Mouse (Mus musculus): ENCODE measurements around the gene Mon2. TPM values are rescaled to one million over a fixed set of nuclear protein-coding genes. Genes with fewer than 3 reads are reported as not detected.

Mon2 gene
- polyA plus RNA-seq, 1 experiment from 2014 or later: 24.9 TPM

DNA sequence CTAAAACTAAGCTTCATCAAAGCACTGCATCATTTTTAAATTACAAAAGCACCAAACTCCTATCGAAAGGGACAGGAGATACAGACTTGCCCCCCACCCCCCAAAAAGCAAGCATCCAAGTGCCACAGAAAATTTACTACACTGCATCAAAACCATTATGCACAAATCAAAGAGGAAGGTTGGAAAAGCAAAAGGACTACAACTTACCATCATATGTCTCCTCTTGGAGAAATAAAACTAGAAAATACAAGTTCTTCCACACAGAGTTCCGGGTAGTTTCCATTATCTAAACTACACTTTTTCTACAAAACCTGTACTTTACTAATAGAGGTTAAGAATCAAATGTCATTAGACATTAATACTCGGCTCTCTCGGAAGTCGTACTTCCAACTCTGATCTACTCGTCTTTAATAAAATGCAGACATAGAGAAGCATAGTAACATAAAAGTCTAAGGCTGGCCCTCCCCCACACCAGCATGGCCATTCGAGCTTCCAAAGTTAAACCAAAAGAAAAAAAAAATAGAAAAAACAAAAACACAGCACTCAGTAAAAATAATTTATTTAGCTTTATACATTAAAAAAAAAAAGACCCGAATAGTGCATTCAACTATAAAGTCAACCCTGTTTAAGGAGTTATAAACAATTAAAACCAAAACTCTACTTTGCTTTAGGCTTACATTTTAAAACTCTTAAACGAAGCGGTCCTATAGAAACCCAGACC, 91.6 kb downstream of the Mon2 start:
- 5% methylated on average over 10 of the region's 10 CpGs for WGBS
- H3K9me3 ChIP-seq (ENCODE audit: control insufficient read depth, low read length): no peaks in the 10 kb centered on the region
- H3K9ac ChIP-seq (ENCODE audit: low read length): peak overlapping the region; percentile 100
- DNase-seq (ENCODE audit: low spot score, missing footprints) (peak; percentile 90), ATAC-seq (ENCODE audit: low FRiP score) (no peak)
- H3K27ac ChIP-seq (ENCODE audit: low read depth, low read length): peak overlapping the region; percentile 99
- H3K36me3 ChIP-seq (ENCODE audit: control insufficient read depth, insufficient read depth, low read length): 0 out of 2 replicates have a peak, but pooled peaks cover 3% of the 10 kb centered on the region
- peaks cover 18% of the 10 kb centered on the region for H3K4me1 ChIP-seq (ENCODE audit: control insufficient read depth, insufficient read depth, low read length)
- peak overlapping the region; percentile 89 for H3K4me3 ChIP-seq (ENCODE audit: low read depth, low read length)
- H3K4me2 ChIP-seq: peak overlapping the region; percentile 68
- H3K27me3 ChIP-seq (ENCODE audit: control insufficient read depth, insufficient read depth, low read length): no peaks in the 10 kb centered on the region

DNA sequence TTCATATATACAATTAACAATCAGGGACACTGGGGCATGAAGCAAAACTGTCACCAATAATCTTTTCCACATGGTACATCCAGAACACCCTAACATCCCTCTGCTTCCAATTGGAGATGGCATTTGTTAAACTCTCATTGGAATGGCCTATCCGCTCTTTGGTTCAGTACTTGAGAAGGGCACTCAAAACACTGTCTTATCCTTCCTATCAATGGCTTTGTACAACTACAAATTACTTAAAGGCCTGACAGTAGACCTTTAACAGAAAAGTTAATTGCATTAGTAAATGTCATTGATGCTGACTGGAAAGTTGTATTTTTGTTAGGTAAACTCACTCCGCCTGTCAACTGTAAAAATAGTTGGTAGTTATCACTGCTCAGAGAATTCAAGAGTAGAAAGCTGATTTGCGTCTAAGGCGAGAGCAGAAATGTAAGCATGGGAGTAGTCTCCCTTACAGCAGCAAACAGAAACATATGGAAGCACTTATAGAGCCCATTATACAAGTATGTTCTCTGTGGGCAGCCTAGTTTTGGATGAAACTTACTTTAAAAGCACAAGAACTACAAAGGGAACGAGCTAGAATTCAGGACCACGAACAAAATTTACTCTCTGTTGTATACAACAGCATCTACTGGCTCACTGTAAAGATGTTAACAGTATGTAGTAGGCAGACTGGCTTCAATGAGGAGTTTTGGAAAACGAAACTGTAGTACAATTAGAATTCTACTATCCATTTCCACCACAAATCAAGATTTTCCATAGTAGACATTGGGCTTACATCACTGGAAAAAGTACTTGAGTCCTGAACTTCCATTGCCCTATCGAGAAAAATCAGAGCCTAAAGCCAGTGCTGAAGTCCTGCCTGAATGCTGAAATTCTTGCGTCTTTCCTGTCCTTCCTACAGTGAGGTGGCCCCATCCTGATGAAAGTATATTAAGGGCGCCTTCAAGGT, 92.5 kb downstream of the Mon2 start:
- 55% methylated on average over 10 of the region's 10 CpGs for WGBS
- DNase-seq (ENCODE audit: low spot score, missing footprints) (peak; percentile 89), ATAC-seq (ENCODE audit: low FRiP score) (no peak)
- Histone ChIP-seq H3K9me3 (ENCODE audit: control insufficient read depth, low read length) (no peaks in the 10 kb centered on the region), H3K27me3 (ENCODE audit: control insufficient read depth, insufficient read depth, low read length) (no peaks in the 10 kb centered on the region), H3K9ac (ENCODE audit: low read length) (peak overlapping the region; percentile 100), H3K4me1 (ENCODE audit: control insufficient read depth, insufficient read depth, low read length) (peaks cover 18% of the 10 kb centered on the region), H3K36me3 (ENCODE audit: control insufficient read depth, insufficient read depth, low read length) (peaks cover 3% of the 10 kb centered on the region; the same call in 1 of the 2 replicates), H3K27ac (ENCODE audit: low read depth, low read length) (no peak overlapping the region), H3K4me3 (ENCODE audit: low read depth, low read length) (peak overlapping the region; percentile 89), H3K4me2 (peak overlapping the region; percentile 68)

DNA sequence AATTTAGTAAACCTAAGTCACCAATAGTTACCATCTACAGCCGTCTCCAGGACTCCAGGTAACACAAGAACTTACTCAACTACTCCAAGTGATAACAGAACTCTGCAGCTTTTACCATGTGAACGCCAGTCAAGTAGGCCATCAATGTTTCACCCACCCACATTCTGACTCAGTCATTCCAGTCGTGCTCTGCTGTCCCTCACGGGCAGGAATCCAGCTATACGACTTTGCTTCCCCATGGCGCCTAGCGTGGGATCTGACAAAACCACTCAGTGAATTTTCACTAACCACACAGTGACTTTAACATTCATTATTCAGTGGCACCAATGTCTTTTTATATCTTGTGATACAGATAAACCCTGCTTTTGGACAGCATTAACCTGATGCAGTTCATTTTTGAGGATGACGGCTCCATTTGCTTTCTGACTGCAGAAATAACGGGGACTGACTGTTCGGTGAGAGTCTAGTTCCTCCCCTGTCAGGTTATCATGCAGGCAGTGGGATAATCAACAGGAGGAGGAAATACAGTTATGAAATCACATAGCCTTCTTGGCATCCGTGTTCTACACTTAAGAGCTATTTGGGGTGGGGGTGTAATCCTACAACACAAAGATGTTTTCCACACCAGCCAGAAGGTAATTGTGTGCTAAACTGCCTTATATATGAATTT, 93.3 kb downstream of the Mon2 start:
- H3K9ac ChIP-seq (ENCODE audit: low read length): peak overlapping the region; percentile 28; the same call in 1 of the 2 replicates
- H3K4me2 ChIP-seq: peak overlapping the region; percentile 68
- 85% methylated on average over 11 of the region's 11 CpGs for WGBS
- no peak overlapping the region for H3K27ac ChIP-seq (ENCODE audit: low read depth, low read length)
- H3K4me1 ChIP-seq (ENCODE audit: control insufficient read depth, insufficient read depth, low read length): peaks cover 18% of the 10 kb centered on the region
- H3K4me3 ChIP-seq (ENCODE audit: low read depth, low read length): peak overlapping the region; percentile 89
- DNase-seq (ENCODE audit: low spot score, missing footprints) (no peak), ATAC-seq (ENCODE audit: low FRiP score) (no peak)
- H3K27me3 ChIP-seq (ENCODE audit: control insufficient read depth, insufficient read depth, low read length): no peaks in the 10 kb centered on the region
- H3K36me3 ChIP-seq (ENCODE audit: control insufficient read depth, insufficient read depth, low read length): peaks cover 3% of the 10 kb centered on the region; the same call in 1 of the 2 replicates
- H3K9me3 ChIP-seq (ENCODE audit: control insufficient read depth, low read length): no peaks in the 10 kb centered on the region

DNA sequence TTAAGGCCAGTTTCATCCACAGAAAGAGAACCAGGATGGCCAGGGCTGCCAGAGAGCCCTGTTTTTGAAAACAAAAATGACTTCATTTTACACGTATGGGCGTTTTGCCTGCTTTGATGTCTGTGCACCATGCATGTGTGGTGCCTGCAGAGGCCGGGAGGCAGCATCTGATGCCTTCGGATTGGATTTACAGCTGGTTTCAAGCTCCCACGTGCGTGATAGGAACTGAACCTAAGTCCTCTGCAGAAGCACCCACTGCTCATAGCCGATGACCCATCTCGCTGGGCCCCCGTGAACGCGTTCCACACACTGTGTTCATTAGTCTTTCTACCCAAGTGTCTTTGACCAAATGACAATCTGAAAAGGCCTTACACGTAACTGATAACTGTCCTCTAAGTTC, 96.2 kb downstream of the Mon2 start:
- Histone ChIP-seq H3K9me3 (ENCODE audit: control insufficient read depth, low read length) (no peaks in the 10 kb centered on the region), H3K9ac (ENCODE audit: low read length) (no peak overlapping the region), H3K4me3 (ENCODE audit: low read depth, low read length) (no peak overlapping the region), H3K27ac (ENCODE audit: low read depth, low read length) (no peak overlapping the region), H3K4me1 (ENCODE audit: control insufficient read depth, insufficient read depth, low read length) (peaks cover 11% of the 10 kb centered on the region), H3K4me2 (no peak overlapping the region), H3K27me3 (ENCODE audit: control insufficient read depth, insufficient read depth, low read length) (no peaks in the 10 kb centered on the region), H3K36me3 (ENCODE audit: control insufficient read depth, insufficient read depth, low read length) (peaks cover 6% of the 10 kb centered on the region; the same call in 1 of the 2 replicates)
- 95% methylated on average over 12 of the region's 12 CpGs for WGBS
- DNase-seq (ENCODE audit: low spot score, missing footprints) (no peak), ATAC-seq (ENCODE audit: low FRiP score) (no peak)

DNA sequence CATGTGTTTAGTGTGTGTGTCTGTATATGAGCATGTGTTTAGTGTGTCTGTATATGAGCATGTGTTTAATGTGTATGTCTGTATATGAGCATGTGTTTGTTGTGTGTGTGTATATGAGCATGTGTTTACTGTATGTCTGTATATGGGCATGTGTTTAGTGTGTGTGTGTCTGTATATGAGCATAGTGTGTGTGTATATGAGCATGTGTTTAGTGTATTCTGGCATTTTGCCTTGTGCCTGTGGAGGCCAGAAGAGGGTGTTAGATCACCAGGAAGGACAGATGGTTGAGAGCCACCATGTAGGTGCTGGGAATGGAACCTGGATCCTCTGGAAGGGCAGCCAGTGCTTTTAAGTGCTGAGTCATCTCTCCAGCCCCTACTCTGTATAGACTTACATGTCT, 96.9 kb downstream of the Mon2 start:
- ATAC-seq (ENCODE audit: low FRiP score) (peak; percentile 18; the same call in 1 of the 2 replicates), DNase-seq (ENCODE audit: low spot score, missing footprints) (no peak)
- Histone ChIP-seq H3K4me2 (no peak overlapping the region), H3K9ac (ENCODE audit: low read length) (no peak overlapping the region), H3K4me1 (ENCODE audit: control insufficient read depth, insufficient read depth, low read length) (peaks cover 11% of the 10 kb centered on the region), H3K4me3 (ENCODE audit: low read depth, low read length) (no peak overlapping the region), H3K27ac (ENCODE audit: low read depth, low read length) (no peak overlapping the region), H3K9me3 (ENCODE audit: control insufficient read depth, low read length) (no peaks in the 10 kb centered on the region), H3K36me3 (ENCODE audit: control insufficient read depth, insufficient read depth, low read length) (peaks cover 6% of the 10 kb centered on the region; the same call in 1 of the 2 replicates), H3K27me3 (ENCODE audit: control insufficient read depth, insufficient read depth, low read length) (no peaks in the 10 kb centered on the region)

DNA sequence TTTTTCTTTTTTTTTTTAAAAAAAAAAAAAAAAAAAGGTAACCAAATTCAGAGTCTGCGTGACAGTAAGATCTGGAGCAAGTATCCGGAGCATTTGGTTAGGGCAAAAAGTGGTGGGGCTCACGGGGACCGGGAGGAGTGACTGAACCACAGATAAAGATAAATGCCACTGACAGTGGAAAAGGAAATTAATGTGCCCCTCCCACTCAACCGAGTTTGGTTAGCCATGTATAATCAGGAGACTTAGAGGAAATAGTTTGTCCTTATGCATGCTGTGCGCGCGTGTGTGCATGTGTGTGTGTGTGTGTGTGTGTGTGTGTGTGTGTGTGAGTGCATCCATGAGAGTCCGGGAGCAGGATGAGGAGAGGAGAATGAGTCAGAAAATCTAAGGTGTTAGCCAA, 100.3 kb downstream of the Mon2 start:
- WGBS: 89% methylated on average over 9 of the region's 9 CpGs
- Histone ChIP-seq H3K9me3 (ENCODE audit: control insufficient read depth, low read length) (no peaks in the 10 kb centered on the region), H3K36me3 (ENCODE audit: control insufficient read depth, insufficient read depth, low read length) (peaks cover 6% of the 10 kb centered on the region; the same call in 1 of the 2 replicates), H3K4me2 (no peak overlapping the region), H3K27ac (ENCODE audit: low read depth, low read length) (no peak overlapping the region), H3K27me3 (ENCODE audit: control insufficient read depth, insufficient read depth, low read length) (no peaks in the 10 kb centered on the region), H3K4me1 (ENCODE audit: control insufficient read depth, insufficient read depth, low read length) (no peaks in the 10 kb centered on the region; the same call in 1 of the 2 replicates), H3K9ac (ENCODE audit: low read length) (no peak overlapping the region), H3K4me3 (ENCODE audit: low read depth, low read length) (no peak overlapping the region)
- DNase-seq (ENCODE audit: low spot score, missing footprints): no peak
- no peak for ATAC-seq (ENCODE audit: low FRiP score)

DNA sequence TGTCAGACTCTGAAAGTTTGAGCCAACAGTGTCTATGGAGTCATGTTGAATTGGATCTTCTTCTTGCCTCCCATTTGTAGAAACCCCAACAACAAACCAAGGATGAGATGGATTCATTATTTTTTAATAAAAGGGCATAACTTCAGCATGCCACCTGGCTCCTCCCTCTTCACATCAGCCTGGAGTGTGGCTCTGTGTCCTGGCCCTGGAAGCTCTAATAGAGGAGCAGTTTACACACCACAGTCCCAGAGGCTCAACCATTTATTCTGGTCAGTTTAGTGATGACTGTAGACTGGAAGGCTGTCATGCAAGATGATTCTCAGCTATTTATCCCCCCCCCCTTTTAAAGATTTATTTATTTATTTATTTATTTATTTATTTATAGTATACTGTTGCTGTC, 103.1 kb downstream of the Mon2 start:
- no peaks in the 10 kb centered on the region for H3K27me3 ChIP-seq (ENCODE audit: control insufficient read depth, insufficient read depth, low read length)
- H3K27ac ChIP-seq (ENCODE audit: low read depth, low read length): no peak overlapping the region
- no peaks in the 10 kb centered on the region; the same call in 1 of the 2 replicates for H3K4me1 ChIP-seq (ENCODE audit: control insufficient read depth, insufficient read depth, low read length)
- DNase-seq (ENCODE audit: low spot score, missing footprints) (no peak), ATAC-seq (ENCODE audit: low FRiP score) (no peak)
- H3K36me3 ChIP-seq (ENCODE audit: control insufficient read depth, insufficient read depth, low read length): 0 out of 2 replicates have a peak, but pooled peaks cover 2% of the 10 kb centered on the region
- no peak overlapping the region for H3K4me3 ChIP-seq (ENCODE audit: low read depth, low read length)
- no peaks in the 10 kb centered on the region for H3K9me3 ChIP-seq (ENCODE audit: control insufficient read depth, low read length)
- no peak overlapping the region for H3K9ac ChIP-seq (ENCODE audit: low read length)
- H3K4me2 ChIP-seq: no peak overlapping the region

DNA sequence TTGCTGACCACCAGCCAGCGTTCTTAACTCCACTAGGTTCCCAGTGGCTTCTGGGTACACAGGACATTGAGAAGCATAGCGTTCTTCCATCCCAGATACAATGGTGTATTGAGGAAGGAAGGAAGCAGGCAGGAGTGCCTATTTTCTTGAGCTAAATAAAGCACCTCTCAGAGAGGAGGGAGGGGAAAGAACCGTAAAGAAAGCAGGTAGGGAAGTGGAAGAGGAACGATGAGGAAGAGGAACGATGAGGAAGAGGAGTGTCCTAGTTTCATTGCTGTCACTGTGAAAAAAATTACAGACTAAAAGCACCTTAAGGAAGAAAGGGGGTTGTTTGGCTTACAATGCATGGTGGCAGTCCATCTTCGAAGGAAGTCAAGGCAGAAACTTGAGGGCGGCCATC, 106.1 kb downstream of the Mon2 start:
- H3K4me1 ChIP-seq (ENCODE audit: control insufficient read depth, insufficient read depth, low read length): no peaks in the 10 kb centered on the region
- DNase-seq (ENCODE audit: low spot score, missing footprints) (no peak), ATAC-seq (ENCODE audit: low FRiP score) (no peak)
- H3K27me3 ChIP-seq (ENCODE audit: control insufficient read depth, insufficient read depth, low read length): no peaks in the 10 kb centered on the region
- no peak overlapping the region for H3K4me2 ChIP-seq
- 89% methylated on average over 7 of the region's 7 CpGs for WGBS
- no peak overlapping the region for H3K27ac ChIP-seq (ENCODE audit: low read depth, low read length)
- H3K9me3 ChIP-seq (ENCODE audit: control insufficient read depth, low read length): no peaks in the 10 kb centered on the region
- no peak overlapping the region for H3K9ac ChIP-seq (ENCODE audit: low read length)
- no peak overlapping the region for H3K4me3 ChIP-seq (ENCODE audit: low read depth, low read length)
- no peaks in the 10 kb centered on the region for H3K36me3 ChIP-seq (ENCODE audit: control insufficient read depth, insufficient read depth, low read length)
